Mouse (Mus musculus) neural tube, embryonic 14.5 days (tissue): ENCODE results near the gene Arhgef39. TPM values are rescaled to one million over a fixed set of nuclear protein-coding genes. Genes with fewer than 3 reads are reported as not detected.

Experiments used
- ATAC-seq: fragments of 200-750 bp; cut with Nextera tagmentation; 2 replicates; pipeline ENCODE4 v1.8.0; 2017; ENCODE audit warnings: low read depth, mild to moderate bottlenecking, moderate TSS enrichment, moderate library complexity
- H3K27ac ChIP-seq: fragments of 300-500 bp; sonication (generic); 2 replicates; pipeline ENCODE4 v1.5.1; 2014; ENCODE audit warnings: low read depth, mild to moderate bottlenecking, control low read depth, low read length, moderate library complexity, mixed read lengths
- H3K27me3 ChIP-seq: fragments of 300-500 bp; sonication (generic); 2 replicates; pipeline ENCODE4 v1.6.1; 2014; ENCODE audit warnings: low read length; ENCODE audit not compliant: control insufficient read depth, insufficient read depth
- H3K36me3 ChIP-seq: fragments of 300-500 bp; sonication (generic); 2 replicates; pipeline ENCODE4 v1.6.1; 2014; ENCODE audit warnings: low read length, mixed read lengths; ENCODE audit not compliant: control insufficient read depth, insufficient read depth
- H3K4me1 ChIP-seq: fragments of 300-500 bp; sonication (generic); 2 replicates; pipeline ENCODE4 v1.6.1; 2014; ENCODE audit warnings: low read length; ENCODE audit not compliant: control insufficient read depth, insufficient read depth
- H3K4me2 ChIP-seq: fragments of 300-500 bp; sonication (generic); 2 replicates; pipeline ENCODE4 v1.6.1; 2014; ENCODE audit warnings: mild to moderate bottlenecking, low read depth, low read length, control low read depth
- H3K4me3 ChIP-seq: fragments of 300-500 bp; sonication (generic); 2 replicates; pipeline ENCODE4 v1.5.1; 2014; ENCODE audit warnings: low read depth, low read length, control low read depth, mixed read lengths
- H3K9ac ChIP-seq: fragments of 300-500 bp; sonication (generic); replicated peaks from 2 replicates; pipeline ENCODE4 v1.6.1; 2014; ENCODE audit warnings: low read depth, mild to moderate bottlenecking, control low read depth, low read length, mixed read lengths
- H3K9me3 ChIP-seq: fragments of 300-500 bp; sonication (generic); 2 replicates; pipeline ENCODE4 v1.6.1; 2016; ENCODE audit warnings: low read length; ENCODE audit not compliant: control insufficient read depth
- WGBS: fragments of 180-500 bp; shearing (Covaris S2); extraction: QIAGEN DNeasy Blood & Tissue Kit; methylation state at CpG from one replicate; pipeline ENCODE4 v1.1.7; 2014; 5-methylcytosine and 5-hydroxymethylcytosine counted together
- polyA plus RNA-seq: library from polyadenylated mRNA; unstranded; fragments of >200 nt; fragmentation: Nextera tagmentation; extraction: Ambion mirVana; gene quantifications from 2 replicates; pipeline ENCODE4 v1.2.1, GENCODE M21; 2014

Gene Arhgef39
- polyA plus RNA-seq, 1 experiment from 2014 or later = 3.6 TPM

DNA sequence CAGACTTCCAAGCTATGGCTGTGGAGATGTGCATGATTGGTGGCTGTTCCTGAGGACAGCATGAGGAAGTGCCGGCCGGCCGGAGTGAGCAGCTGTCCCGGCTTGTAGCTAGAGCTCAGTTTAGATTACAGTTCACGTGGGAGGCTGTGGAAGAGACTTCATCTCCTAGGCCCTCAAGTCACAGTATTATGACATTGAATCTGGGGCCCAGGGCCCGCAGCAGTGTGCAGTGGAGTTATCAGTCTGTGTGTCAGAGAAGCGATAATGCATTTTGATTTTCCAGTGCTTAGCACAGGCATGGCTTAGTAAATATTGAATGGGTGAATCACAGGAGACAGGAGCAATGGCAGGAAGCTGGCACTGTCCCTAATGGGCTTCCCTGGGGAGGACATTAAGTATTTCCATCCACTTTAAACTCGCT lies 30.6 kb upstream of the Arhgef39 start:
- no peak for ATAC-seq
- Histone ChIP-seq H3K4me3 (no peak overlapping the region), H3K36me3 (peaks cover 35% of the 10 kb centered on the region), H3K4me1 (no peaks in the 10 kb centered on the region), H3K27ac (no peak overlapping the region), H3K9ac (no peak overlapping the region), H3K27me3 (no peaks in the 10 kb centered on the region), H3K9me3 (no peaks in the 10 kb centered on the region), H3K4me2 (no peak overlapping the region)
- WGBS = 61% methylated on average over 8 of the region's 8 CpGs

GRCm38 (mm10) chr4:43528487-43528886 lies 29.0 kb upstream of the Arhgef39 start:
- Histone ChIP-seq H3K4me2 (no peak overlapping the region), H3K27ac (no peak overlapping the region), H3K4me1 (peaks cover 8% of the 10 kb centered on the region; the same call in 1 of the 2 replicates), H3K27me3 (peaks cover 3% of the 10 kb centered on the region), H3K36me3 (peaks cover 24% of the 10 kb centered on the region), H3K4me3 (no peak overlapping the region), H3K9ac (no peak overlapping the region), H3K9me3 (no peaks in the 10 kb centered on the region)
- 76% methylated on average over 9 of the region's 9 CpGs for WGBS
- no peak for ATAC-seq

DNA sequence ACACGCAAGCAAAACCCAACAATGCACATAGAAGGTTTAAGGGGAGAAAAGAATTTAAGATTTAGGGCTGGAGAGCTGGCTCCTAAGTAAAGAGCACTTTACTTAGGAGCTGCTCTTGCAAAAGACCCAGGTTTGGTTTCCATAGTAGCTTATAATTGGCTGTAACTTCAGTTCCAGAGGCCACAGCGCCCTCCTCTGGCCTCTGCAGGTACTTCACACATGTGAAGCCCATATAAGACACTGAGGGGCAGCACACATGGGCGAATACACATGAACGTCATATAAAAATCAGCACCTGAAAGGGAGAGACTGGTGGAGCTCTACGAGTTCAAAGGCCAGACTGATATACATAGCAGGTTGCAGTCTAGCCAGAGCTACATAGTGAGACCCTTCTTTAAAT lies 28.4 kb upstream of the Arhgef39 start:
- Histone ChIP-seq H3K27me3 (peaks cover 9% of the 10 kb centered on the region), H3K4me3 (no peak overlapping the region), H3K9ac (no peak overlapping the region), H3K4me1 (peaks cover 8% of the 10 kb centered on the region; the same call in 1 of the 2 replicates), H3K36me3 (peaks cover 18% of the 10 kb centered on the region), H3K4me2 (no peak overlapping the region), H3K27ac (no peak overlapping the region), H3K9me3 (no peaks in the 10 kb centered on the region)
- ATAC-seq = no peak
- 63% methylated on average over 5 of the region's 5 CpGs for WGBS

DNA sequence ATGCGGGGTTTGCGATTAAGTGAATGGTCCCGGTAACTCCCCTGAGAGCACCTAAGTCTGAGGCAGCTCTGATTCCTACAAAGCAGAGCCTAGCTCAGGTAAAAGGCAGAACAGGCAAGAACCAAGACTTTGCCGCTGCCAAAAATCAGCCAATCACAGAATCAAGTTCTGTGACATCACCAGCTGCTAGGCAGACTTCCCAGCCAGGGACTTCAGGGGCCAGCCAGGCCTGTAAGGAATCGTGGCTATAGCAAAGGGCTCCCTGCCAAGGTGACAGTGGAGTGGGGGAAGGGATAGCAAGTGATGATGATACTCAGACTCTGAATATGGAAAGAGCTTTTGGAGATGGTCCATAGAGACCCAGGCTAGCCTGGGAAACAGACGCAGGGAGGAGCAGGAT lies 20.5 kb upstream of the Arhgef39 start:
- Histone ChIP-seq H3K27ac (no peak overlapping the region), H3K36me3 (no peaks in the 10 kb centered on the region), H3K27me3 (peaks cover 11% of the 10 kb centered on the region), H3K9me3 (no peaks in the 10 kb centered on the region), H3K9ac (no peak overlapping the region), H3K4me3 (no peak overlapping the region), H3K4me2 (peak overlapping the region; percentile 19), H3K4me1 (peaks cover 8% of the 10 kb centered on the region; the same call in 1 of the 2 replicates)
- peak; percentile 78 for ATAC-seq
- 11% methylated on average over 6 of the region's 6 CpGs for WGBS

DNA sequence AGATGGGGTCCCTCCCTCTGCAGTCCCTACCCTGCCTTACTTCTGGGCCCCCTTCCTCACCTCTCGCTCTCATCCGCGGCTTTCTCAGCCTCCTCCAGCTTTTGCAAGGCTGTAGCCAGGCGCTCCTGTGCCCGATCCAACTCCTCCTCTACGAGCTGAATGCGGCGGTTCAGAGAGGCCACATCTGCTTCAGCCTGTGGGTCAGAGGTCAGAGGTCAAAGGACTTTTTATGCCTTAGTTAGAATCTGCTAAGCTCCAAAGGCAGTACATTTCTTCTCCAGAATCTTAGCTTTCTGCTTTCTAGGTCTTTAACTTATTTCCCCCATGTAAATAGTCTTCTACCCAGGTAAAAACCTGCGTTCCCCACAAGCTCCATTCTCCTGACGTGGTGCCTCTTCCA lies 20.1 kb upstream of the Arhgef39 start:
- no peaks in the 10 kb centered on the region for H3K36me3 ChIP-seq
- H3K9ac ChIP-seq = no peak overlapping the region
- peak overlapping the region; percentile 19 for H3K4me2 ChIP-seq
- H3K9me3 ChIP-seq = no peaks in the 10 kb centered on the region
- H3K4me3 ChIP-seq = no peak overlapping the region
- H3K4me1 ChIP-seq = peaks cover 8% of the 10 kb centered on the region; the same call in 1 of the 2 replicates
- WGBS = 16% methylated on average over 10 of the region's 10 CpGs
- ATAC-seq = no peak
- H3K27ac ChIP-seq = no peak overlapping the region
- H3K27me3 ChIP-seq = peaks cover 11% of the 10 kb centered on the region

DNA sequence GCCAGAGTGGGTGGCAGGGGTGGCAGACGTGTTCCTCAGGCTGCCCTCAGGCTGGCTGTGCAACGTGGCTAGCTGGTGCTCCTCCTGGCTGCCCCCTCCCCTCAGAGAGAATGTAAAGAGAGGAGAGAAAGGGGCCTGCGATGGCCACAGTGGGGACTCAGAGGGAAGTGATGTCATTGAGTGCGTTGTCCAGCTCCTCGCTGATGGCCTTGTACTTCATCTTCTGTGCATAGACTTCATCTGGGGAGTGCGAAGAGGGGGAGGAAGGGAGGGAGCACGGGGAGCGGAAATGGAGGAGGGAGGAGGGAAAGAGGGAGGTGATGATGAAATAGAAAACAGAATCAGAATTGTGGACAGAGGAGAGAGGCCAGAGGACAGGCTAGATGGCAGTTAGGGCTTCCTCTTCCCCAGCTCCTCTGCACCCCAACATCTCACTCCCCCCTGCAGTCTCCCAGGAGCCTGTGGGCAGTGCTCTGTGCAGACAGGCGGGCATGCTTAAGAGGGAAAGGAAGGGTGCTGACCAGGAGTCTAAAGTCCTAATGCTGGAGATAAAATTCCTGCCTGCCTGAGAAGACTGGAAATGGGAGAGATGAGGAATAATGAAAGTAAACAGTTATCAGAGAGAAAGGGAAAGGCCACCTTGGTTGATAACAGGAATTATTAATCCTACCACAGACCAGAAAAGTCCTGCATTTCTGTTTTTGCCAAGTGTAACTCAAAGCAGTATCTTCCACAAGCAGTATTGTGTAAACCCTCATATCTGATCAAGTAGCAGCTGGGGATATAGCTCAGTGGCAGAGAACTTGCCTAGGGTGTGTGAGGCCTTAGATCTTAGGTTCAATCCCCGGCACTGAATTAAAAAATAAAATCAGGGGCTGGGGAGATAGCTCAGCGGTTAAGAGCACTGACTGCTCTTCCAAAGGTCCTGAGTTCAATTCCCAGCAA lies 16.5 kb upstream of the Arhgef39 start:
- H3K4me3 ChIP-seq = no peak overlapping the region
- no peak overlapping the region for H3K4me2 ChIP-seq
- H3K36me3 ChIP-seq = no peaks in the 10 kb centered on the region
- no peaks in the 10 kb centered on the region for H3K27me3 ChIP-seq
- ATAC-seq = no peak
- H3K9ac ChIP-seq = no peak overlapping the region
- WGBS = 73% methylated on average over 11 of the region's 11 CpGs
- H3K9me3 ChIP-seq = no peaks in the 10 kb centered on the region
- no peak overlapping the region for H3K27ac ChIP-seq
- no peaks in the 10 kb centered on the region for H3K4me1 ChIP-seq

DNA sequence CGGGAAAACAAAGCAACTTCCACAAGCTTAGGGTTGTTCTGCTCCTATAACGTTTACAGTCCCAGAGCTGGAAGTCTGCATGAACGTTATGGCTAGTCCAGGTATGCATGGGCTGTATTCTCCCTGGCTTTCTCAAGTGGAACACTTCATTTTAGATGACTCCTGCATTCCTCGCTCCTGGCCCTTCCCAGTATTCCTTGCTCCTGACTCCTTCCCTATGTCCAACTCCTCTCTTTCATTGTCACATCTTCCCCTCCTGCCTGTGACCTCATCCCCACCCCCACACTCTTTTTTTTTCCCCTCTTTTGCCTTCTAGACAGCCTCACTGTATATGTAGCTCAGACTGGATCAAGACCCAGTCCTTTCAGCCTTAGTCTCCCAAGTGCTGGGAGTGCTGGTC lies 14.3 kb upstream of the Arhgef39 start:
- Histone ChIP-seq H3K4me1 (peaks cover 1% of the 10 kb centered on the region; the same call in 1 of the 2 replicates), H3K4me2 (no peak overlapping the region), H3K36me3 (no peaks in the 10 kb centered on the region), H3K27ac (no peak overlapping the region), H3K9ac (no peak overlapping the region), H3K27me3 (no peaks in the 10 kb centered on the region), H3K4me3 (no peak overlapping the region), H3K9me3 (no peaks in the 10 kb centered on the region)
- no peak for ATAC-seq
- WGBS = 84% methylated on average over 4 of the region's 4 CpGs

DNA sequence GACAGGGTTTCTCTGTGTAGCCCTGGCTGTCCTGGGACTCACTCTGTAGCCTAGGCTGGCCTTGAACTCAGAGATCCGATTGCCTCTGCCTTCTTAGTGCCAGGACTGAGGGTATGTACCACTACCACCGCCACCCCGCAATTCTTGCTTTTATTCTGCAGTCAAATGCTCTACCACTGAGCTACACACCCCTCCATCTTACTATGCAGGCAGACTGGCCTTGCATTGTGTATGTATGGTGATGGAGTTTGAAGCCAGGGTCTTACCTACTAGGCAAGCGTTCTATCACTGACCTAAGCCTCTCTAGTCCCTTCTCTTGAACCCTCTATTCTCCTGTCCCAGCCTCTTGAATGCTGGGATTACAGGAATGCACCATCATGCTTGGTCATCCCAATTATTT lies 13.8 kb upstream of the Arhgef39 start:
- Histone ChIP-seq H3K4me2 (no peak overlapping the region), H3K27me3 (no peaks in the 10 kb centered on the region), H3K9me3 (no peaks in the 10 kb centered on the region), H3K9ac (no peak overlapping the region), H3K27ac (no peak overlapping the region), H3K4me1 (peaks cover 6% of the 10 kb centered on the region; the same call in 1 of the 2 replicates), H3K4me3 (no peak overlapping the region), H3K36me3 (no peaks in the 10 kb centered on the region)
- 94% methylated on average over 4 of the region's 4 CpGs for WGBS
- ATAC-seq = no peak

GRCm38 (mm10) chr4:43512653-43513052 lies 13.2 kb upstream of the Arhgef39 start:
- peaks cover 6% of the 10 kb centered on the region; the same call in 1 of the 2 replicates for H3K4me1 ChIP-seq
- H3K9me3 ChIP-seq = no peaks in the 10 kb centered on the region
- 71% methylated on average over 7 of the region's 7 CpGs for WGBS
- H3K27ac ChIP-seq = no peak overlapping the region
- H3K27me3 ChIP-seq = no peaks in the 10 kb centered on the region
- no peak overlapping the region for H3K4me3 ChIP-seq
- H3K36me3 ChIP-seq = no peaks in the 10 kb centered on the region
- no peak for ATAC-seq
- H3K4me2 ChIP-seq = no peak overlapping the region
- H3K9ac ChIP-seq = no peak overlapping the region
